Mouse (Mus musculus): ENCODE results near the gene Rnf214. TPM values are rescaled to one million over a fixed set of nuclear protein-coding genes. Genes with fewer than 3 reads are reported as not detected.

The Rnf214 gene
- polyA plus RNA-seq, 1 experiment from 2014 or later = 49.4 TPM

DNA sequence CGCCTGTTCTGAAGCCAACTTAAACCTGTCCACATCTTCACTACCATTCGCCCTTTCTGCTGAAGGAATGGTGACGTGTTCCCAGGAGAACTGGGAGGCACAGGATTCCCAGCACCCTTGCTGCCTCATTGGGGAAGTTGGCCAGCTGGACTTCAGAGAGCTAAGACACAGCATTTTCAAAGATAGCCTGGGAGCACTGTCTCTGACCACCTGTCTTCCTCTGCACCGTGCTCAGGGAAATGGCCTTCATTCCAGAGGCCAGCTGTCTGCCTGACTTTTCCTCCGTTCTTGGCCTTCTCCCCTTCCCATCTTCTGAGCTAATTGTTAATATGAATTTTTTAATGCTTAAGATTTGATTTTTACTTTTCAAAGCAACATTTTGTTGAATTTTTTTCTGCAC is 22.6 kb upstream of the Rnf214 start:
- no peak for ATAC-seq (ENCODE audit: insufficient number of reproducible peaks, low FRiP score, low TSS enrichment, low read depth)
- no peaks in the 10 kb centered on the region for H3K9me3 ChIP-seq
- H3K4me1 ChIP-seq = peaks cover 9% of the 10 kb centered on the region; the same call in 1 of the 2 replicates
- no peak overlapping the region for H3K4me3 ChIP-seq
- 89% methylated on average over 5 of the region's 5 CpGs for WGBS
- no peak overlapping the region for H3K27ac ChIP-seq
- H3K36me3 ChIP-seq = peaks cover 61% of the 10 kb centered on the region
- no peaks in the 10 kb centered on the region for H3K27me3 ChIP-seq
- no peak overlapping the region for H3K4me2 ChIP-seq
- no peak overlapping the region for H3K9ac ChIP-seq

DNA sequence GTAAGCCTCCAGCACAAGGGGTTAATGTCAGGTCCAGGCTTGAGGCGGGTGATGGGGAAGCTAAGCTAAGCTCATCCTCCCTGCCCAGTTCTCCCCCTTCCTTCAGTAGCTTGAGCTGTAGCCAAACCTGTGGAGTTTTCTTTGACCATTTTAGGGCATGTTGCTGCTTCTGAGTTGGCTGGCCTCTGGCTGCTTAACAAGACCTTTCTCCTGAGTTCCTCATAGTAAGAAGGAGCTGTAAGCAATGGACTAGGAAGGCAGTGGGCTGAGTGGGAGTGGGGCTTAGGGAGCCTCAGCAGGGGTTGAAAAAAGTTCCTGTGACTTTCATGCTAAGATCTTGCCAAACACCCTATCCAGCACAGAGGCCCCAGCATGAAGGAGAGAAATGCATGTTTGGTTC is 13.2 kb upstream of the Rnf214 start:
- Histone ChIP-seq H3K4me2 (no peak overlapping the region), H3K4me3 (no peak overlapping the region), H3K4me1 (0 out of 2 replicates have a peak, but pooled peaks cover 2% of the 10 kb centered on the region), H3K9me3 (no peaks in the 10 kb centered on the region), H3K27ac (no peak overlapping the region), H3K36me3 (peaks cover 87% of the 10 kb centered on the region), H3K9ac (no peak overlapping the region), H3K27me3 (no peaks in the 10 kb centered on the region)
- no peak for ATAC-seq (ENCODE audit: insufficient number of reproducible peaks, low FRiP score, low TSS enrichment, low read depth)
- WGBS = 50% methylated on average over 1 of the region's 1 CpGs

DNA sequence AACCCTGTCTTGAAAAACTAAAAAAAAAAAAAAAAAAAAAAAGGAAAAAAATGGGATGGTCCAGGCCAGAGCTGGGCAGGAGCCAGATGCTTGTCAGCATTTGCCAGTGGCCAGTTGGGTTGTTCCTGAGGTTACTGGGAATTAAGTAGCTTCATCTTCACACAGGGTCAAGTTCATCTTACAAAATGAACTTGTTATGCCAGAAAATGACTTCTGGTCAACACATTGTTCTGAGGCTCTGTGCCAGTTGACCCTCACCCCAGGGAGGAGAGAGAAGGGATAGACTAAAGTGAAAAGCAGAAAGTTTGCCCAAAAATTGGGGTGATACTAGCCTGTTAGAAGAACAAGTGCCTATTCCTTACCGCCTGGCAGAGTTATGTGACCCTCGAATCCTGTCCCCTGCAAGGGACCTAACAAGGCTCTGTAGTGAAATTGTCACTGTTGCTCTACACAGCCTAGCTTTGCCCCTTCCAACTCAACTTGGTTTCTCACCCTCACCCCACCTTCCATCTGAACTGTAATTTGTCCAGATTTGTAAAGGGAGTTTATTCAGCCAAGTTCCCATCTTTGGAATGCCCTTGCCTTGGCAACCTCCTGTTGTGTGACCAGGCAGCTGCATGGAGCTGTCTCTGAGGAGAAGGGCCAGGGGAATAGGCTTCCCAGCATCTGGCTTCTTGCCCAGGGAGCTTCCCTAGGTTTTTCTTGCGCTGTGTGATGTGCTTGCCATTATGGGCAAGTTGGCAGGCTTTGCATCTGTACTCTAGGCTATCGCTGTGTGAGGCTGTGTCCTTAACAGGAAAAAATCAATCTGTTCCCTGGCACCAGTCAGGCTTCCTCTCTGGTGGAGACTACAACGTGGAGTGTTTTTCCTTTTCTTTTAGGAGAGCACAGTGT is 10.6 kb upstream of the Rnf214 start:
- H3K9ac ChIP-seq = no peak overlapping the region
- H3K4me3 ChIP-seq = no peak overlapping the region
- H3K9me3 ChIP-seq = no peaks in the 10 kb centered on the region
- peaks cover 94% of the 10 kb centered on the region for H3K36me3 ChIP-seq
- no peak overlapping the region for H3K4me2 ChIP-seq
- 0 out of 2 replicates have a peak, but pooled peaks cover 2% of the 10 kb centered on the region for H3K4me1 ChIP-seq
- no peak for ATAC-seq (ENCODE audit: insufficient number of reproducible peaks, low FRiP score, low TSS enrichment, low read depth)
- no peak overlapping the region for H3K27ac ChIP-seq
- no peaks in the 10 kb centered on the region for H3K27me3 ChIP-seq
- 79% methylated on average over 5 of the region's 5 CpGs for WGBS

DNA sequence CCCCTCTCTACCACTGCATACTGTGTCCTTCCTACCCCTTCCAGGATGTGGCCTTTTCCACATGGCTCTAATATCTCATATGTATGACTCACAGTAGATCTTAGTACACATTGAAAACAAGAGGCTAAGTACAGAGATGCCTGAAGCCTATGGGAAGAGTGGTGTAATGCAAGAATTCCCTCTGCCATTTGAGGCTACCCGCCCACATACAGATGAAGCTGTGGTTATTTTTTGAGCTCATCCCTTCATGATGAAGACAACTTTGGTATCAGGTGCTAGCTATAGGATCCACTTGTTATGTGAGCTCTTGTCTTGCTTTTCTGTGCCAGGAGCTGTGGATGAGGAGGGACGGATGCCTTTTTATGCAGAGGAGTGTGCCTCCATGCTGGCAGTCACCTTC is 8.9 kb upstream of the Rnf214 start:
- Histone ChIP-seq H3K9me3 (no peaks in the 10 kb centered on the region), H3K4me3 (no peak overlapping the region), H3K36me3 (peaks cover 96% of the 10 kb centered on the region), H3K27me3 (no peaks in the 10 kb centered on the region), H3K4me2 (no peak overlapping the region), H3K9ac (no peak overlapping the region), H3K27ac (no peak overlapping the region), H3K4me1 (0 out of 2 replicates have a peak, but pooled peaks cover 2% of the 10 kb centered on the region)
- ATAC-seq (ENCODE audit: insufficient number of reproducible peaks, low FRiP score, low TSS enrichment, low read depth) = no peak
- 95% methylated on average over 2 of the region's 2 CpGs for WGBS

DNA sequence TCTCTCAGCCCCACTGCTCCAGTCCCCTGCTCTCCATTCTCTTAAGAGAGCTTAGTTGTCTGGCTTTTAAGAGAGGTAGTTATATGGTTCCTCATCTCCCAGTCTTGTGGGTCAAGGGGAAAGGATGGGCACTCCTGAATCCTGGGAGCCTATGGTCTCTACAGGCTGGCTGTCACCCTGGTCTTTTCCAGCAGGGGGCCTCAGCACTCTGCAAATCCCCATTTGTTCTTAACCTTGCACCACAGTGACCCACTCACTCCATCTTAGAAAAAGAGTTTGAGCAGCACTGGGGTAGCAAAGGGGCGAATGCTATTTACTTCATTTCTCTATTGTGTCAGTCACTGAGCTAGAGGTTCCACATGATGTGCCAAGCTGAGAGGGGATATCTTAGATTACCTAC is 5.0 kb upstream of the Rnf214 start:
- 76% methylated on average over 1 of the region's 1 CpGs for WGBS
- Histone ChIP-seq H3K9me3 (no peaks in the 10 kb centered on the region), H3K4me3 (no peak overlapping the region), H3K4me2 (no peak overlapping the region), H3K27ac (no peak overlapping the region), H3K27me3 (no peaks in the 10 kb centered on the region), H3K4me1 (peaks cover 9% of the 10 kb centered on the region), H3K36me3 (peaks cover 79% of the 10 kb centered on the region), H3K9ac (no peak overlapping the region)
- no peak for ATAC-seq (ENCODE audit: insufficient number of reproducible peaks, low FRiP score, low TSS enrichment, low read depth)

DNA sequence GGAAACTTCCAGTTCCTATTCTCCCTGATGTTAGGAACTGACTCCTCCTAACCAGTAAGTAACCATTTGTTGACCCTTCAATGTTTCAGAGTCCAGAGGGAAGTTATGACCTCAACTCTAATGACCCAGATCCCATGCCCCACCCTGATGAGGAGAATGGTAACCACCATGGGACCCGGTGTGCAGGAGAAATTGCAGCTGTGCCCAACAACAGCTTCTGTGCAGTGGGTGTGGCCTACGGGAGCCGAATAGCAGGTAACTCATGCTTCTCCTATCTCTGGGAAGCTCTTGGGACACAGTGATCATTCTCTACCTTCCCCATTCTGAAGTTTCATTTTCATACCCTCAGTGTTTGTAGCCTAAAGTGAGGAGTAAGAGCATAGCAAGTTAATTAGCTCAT is 4.3 kb upstream of the Rnf214 start:
- no peak overlapping the region for H3K4me3 ChIP-seq
- ATAC-seq (ENCODE audit: insufficient number of reproducible peaks, low FRiP score, low TSS enrichment, low read depth) = no peak
- no peak overlapping the region for H3K27ac ChIP-seq
- no peaks in the 10 kb centered on the region for H3K27me3 ChIP-seq
- H3K9ac ChIP-seq = no peak overlapping the region
- peaks cover 9% of the 10 kb centered on the region for H3K4me1 ChIP-seq
- H3K36me3 ChIP-seq = peaks cover 73% of the 10 kb centered on the region
- WGBS = 85% methylated on average over 3 of the region's 3 CpGs
- no peaks in the 10 kb centered on the region for H3K9me3 ChIP-seq
- no peak overlapping the region for H3K4me2 ChIP-seq

DNA sequence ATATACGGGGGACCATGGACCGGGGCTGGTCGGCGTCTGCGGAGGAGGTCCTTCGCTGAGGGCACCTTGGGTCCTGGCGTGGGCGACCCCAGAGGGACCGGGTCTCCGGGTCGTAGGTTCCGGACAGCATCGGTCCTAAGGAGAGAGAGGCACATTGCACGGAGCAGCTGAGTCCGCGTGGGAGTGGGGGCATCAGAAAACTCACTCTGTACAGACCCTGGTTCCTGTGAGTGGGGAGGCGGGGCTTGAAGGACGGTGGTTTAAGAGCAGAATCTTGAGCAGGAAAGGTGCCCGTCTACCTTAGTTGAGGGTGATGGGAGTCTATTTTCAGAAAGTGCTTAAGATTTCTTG is 342 bp upstream of the Rnf214 start:
- Histone ChIP-seq H3K27me3 (no peaks in the 10 kb centered on the region), H3K36me3 (peaks cover 40% of the 10 kb centered on the region), H3K4me3 (peak overlapping the region; percentile 83), H3K9me3 (no peaks in the 10 kb centered on the region), H3K9ac (peak overlapping the region; percentile 90), H3K4me2 (peak overlapping the region; percentile 75), H3K4me1 (peaks cover 21% of the 10 kb centered on the region), H3K27ac (peak overlapping the region; percentile 95)
- peak; percentile 7; the same call in 1 of the 2 replicates for ATAC-seq (ENCODE audit: insufficient number of reproducible peaks, low FRiP score, low TSS enrichment, low read depth)
- 2% methylated on average over 19 of the region's 19 CpGs for WGBS

DNA sequence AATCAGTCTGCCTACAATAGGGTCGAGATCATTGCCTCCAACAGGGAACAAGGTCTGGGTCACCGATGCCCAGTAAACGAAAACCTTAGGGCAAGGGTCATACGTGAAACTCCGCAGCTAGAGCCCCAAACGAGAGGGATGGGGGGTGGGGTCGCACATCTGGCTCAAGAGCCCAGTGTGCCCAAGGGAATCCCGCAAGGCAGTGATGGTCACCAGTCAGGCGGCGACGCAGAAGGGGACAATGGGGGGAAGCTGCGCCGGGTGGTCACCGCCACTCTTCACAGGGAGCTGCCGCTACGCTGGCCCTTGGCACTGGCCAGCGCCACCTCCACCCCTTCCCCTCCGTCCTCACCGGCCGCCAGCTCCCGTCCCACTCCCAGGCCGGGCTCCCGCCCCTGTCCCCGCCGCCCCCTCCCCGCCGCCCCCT is 887 bp downstream of the Rnf214 start:
- peak overlapping the region; percentile 75 for H3K4me2 ChIP-seq
- H3K27ac ChIP-seq = peak overlapping the region; percentile 95
- ATAC-seq (ENCODE audit: insufficient number of reproducible peaks, low FRiP score, low TSS enrichment, low read depth) = peak; percentile 42
- H3K27me3 ChIP-seq = no peaks in the 10 kb centered on the region
- H3K9me3 ChIP-seq = no peaks in the 10 kb centered on the region
- WGBS = under 1% methylated on average over 20 of the region's 27 CpGs
- H3K4me1 ChIP-seq = peaks cover 21% of the 10 kb centered on the region
- peak overlapping the region; percentile 83 for H3K4me3 ChIP-seq
- H3K36me3 ChIP-seq = peaks cover 34% of the 10 kb centered on the region
- H3K9ac ChIP-seq = peak overlapping the region; percentile 90

DNA sequence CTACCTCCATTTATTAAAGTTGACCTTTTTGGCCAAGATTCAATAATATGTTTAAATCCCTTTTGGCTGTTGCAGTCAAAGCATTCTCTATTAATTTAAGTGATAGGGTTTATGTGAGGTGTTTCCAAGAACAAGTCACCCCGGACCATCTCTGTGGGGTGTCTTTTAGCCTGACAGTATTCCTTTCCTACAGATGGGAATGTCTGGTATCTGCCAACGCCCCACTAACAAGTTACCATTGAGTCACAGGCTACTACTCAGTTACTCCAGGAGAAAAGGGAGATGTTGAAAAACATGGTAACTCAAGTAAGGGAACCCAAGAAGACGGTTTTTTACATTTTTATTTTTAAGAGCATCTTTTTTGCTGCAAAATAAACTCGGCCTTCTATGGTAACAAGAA is 1.5 kb downstream of the Rnf214 start:
- 38% methylated on average over 4 of the region's 4 CpGs for WGBS
- Histone ChIP-seq H3K36me3 (peaks cover 27% of the 10 kb centered on the region), H3K27ac (no peak overlapping the region), H3K9ac (no peak overlapping the region; the same call in 1 of the 2 replicates), H3K9me3 (no peaks in the 10 kb centered on the region), H3K27me3 (no peaks in the 10 kb centered on the region), H3K4me1 (peaks cover 21% of the 10 kb centered on the region), H3K4me2 (peak overlapping the region; percentile 75), H3K4me3 (peak overlapping the region; percentile 83)
- no peak for ATAC-seq (ENCODE audit: insufficient number of reproducible peaks, low FRiP score, low TSS enrichment, low read depth)

DNA sequence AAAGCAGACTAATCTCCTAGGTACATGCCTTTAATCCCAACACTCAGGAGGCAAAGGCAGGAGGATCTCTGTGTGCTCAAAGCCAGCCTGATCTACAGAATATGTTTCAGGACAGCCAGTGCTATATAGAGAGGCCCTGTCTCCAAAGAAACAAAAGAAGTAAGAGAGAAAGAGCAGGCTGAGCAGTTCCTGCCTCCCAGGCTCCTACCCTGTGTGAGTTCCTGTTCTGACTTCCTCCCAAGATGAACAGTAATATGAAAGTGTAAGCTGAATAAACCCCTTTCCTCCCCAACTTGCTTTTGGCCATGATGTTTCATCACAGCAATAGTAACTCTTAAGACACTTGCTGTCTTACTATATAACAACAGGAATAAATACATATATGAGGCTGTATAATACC is 13.0 kb downstream of the Rnf214 start:
- no peak overlapping the region for H3K4me3 ChIP-seq
- no peaks in the 10 kb centered on the region for H3K4me1 ChIP-seq
- H3K9me3 ChIP-seq = no peaks in the 10 kb centered on the region
- no peaks in the 10 kb centered on the region for H3K27me3 ChIP-seq
- H3K36me3 ChIP-seq = peaks cover 85% of the 10 kb centered on the region
- ATAC-seq (ENCODE audit: insufficient number of reproducible peaks, low FRiP score, low TSS enrichment, low read depth) = no peak
- no peak overlapping the region for H3K4me2 ChIP-seq
- no peak overlapping the region for H3K27ac ChIP-seq
- H3K9ac ChIP-seq = no peak overlapping the region

DNA sequence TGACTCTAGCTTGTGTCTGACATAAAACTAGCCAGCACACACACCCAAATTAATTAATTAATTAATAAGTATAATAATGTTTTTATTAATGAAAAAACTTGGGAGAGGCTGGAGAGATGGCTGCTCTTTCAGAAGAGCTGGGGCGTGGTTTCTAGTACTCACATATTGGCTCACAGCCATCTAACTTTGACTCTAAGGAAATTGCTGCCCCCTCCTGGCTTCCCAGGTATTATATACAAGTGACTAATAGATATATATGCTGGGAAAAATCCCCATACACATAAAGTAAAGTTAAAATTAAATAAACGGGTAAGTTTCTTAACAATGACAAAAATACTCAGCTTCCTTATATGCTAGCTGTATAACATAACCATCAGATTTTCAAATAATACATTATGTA is 28.8 kb downstream of the Rnf214 start:
- Histone ChIP-seq H3K9ac (no peak overlapping the region), H3K27me3 (no peaks in the 10 kb centered on the region), H3K27ac (no peak overlapping the region), H3K36me3 (peaks cover 51% of the 10 kb centered on the region), H3K9me3 (no peaks in the 10 kb centered on the region), H3K4me2 (no peak overlapping the region), H3K4me1 (no peaks in the 10 kb centered on the region), H3K4me3 (no peak overlapping the region)
- no peak for ATAC-seq (ENCODE audit: insufficient number of reproducible peaks, low FRiP score, low TSS enrichment, low read depth)
- 69% methylated on average over 2 of the region's 2 CpGs for WGBS

DNA sequence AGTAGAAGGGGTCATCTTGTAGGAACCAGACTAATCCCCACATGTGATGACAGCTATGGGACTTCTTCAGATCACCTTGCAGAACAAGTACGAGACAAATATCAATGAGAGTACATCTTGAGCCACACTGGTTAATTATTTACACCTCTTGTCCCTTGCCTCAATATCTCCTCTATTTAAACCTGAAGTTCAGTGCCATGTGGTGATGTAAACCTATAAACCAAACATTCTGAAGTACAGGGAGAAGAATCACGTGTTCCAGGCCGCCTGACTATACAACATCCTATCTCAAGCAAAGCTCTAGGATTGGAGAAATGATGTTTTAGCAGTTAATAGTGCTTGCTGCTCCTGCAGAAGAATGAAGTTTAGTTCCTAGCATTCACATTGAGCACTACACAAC is 36.4 kb downstream of the Rnf214 start:
- H3K36me3 ChIP-seq = peaks cover 81% of the 10 kb centered on the region
- 95% methylated on average over 3 of the region's 3 CpGs for WGBS
- ATAC-seq (ENCODE audit: insufficient number of reproducible peaks, low FRiP score, low TSS enrichment, low read depth) = no peak
- H3K4me1 ChIP-seq = no peaks in the 10 kb centered on the region
- H3K4me2 ChIP-seq = no peak overlapping the region
- H3K9me3 ChIP-seq = no peaks in the 10 kb centered on the region
- no peaks in the 10 kb centered on the region for H3K27me3 ChIP-seq
- H3K4me3 ChIP-seq = no peak overlapping the region
- no peak overlapping the region for H3K27ac ChIP-seq
- H3K9ac ChIP-seq = no peak overlapping the region
